Mouse (Mus musculus): ENCODE results near the gene Nsmce4a.

DNA sequence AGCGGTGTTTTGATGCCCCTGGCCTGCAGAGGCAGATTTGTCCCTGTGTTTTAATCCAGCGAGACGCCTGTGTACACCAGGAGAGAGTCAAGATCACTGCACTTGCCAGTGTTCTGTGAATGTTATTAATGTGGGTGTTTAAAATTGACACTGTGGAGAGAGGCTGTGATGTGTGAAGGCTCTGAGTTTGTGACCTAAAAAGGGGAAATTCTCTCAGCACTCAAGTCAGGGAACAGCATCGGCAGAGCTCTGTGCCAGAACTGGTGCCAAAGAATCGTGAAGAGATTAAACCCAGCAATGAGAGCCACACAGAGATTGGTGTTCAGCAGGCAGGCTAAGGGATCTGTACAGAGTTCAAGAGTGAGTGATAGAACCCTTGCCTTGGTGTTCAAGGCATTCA, 17.3 kb downstream of the Nsmce4a start:
- no peak for TF ChIP-seq CTCF (IDR thresholded peaks at IDR 0.05; ENCODE audit: low read depth, low read length)
- no peak for TF ChIP-seq POLR2A (IDR thresholded peaks at IDR 0.05; ENCODE audit: extremely low read depth, insufficient read depth, low read length)

Data from liver, adult 2 months (tissue).